Mouse (Mus musculus) MEL (cell line): ENCODE results near the gene Kansl3. TPM values are rescaled to one million over a fixed set of nuclear protein-coding genes. Genes with fewer than 3 reads are reported as not detected.

ENCODE experiments used
- DNase-seq: peaks from one replicate; pipeline ENCODE4 v3.0.0; 2011; ENCODE audit warnings: low read depth, low spot score
- H3K27ac ChIP-seq: 2 replicates; pipeline ENCODE4 v1.5.1; 2012; ENCODE audit warnings: low read depth, mild to moderate bottlenecking, control low read depth, low read length, moderate library complexity; ENCODE audit not compliant: control insufficient read depth
- H3K27me3 ChIP-seq, 2 experiments: fragments of 150-350 bp in 1 of 2; sonication (generic) in 1 of 2; 2 replicates each; pipeline ENCODE4 v1.6.1; 2012; ENCODE audit warnings: low read length in 2 of 2, mild to moderate bottlenecking in 2 of 2, improper control_type of control experiment in 1 of 2, moderate library complexity in 1 of 2; ENCODE audit not compliant: insufficient read depth in 2 of 2, control insufficient read depth in 1 of 2
- H3K36me3 ChIP-seq, 2 experiments: 2 replicates each; pipeline ENCODE4 v1.6.1; 2012 to 2014; ENCODE audit warnings: low read length in 2 of 2, improper control_type of control experiment in 1 of 2, inconsistent platforms in 1 of 2, mild to moderate bottlenecking in 1 of 2; ENCODE audit not compliant: insufficient read depth in 2 of 2, control insufficient read depth in 1 of 2
- H3K4me1 ChIP-seq, 2 experiments: fragments of 150-350 bp in 1 of 2; sonication (generic) in 1 of 2; 2 replicates each; pipeline ENCODE4 v1.6.1; 2012; ENCODE audit warnings: low read length in 2 of 2, improper control_type of control experiment in 1 of 2, mild to moderate bottlenecking in 1 of 2; ENCODE audit not compliant: insufficient read depth in 2 of 2, control insufficient read depth in 1 of 2
- H3K4me3 ChIP-seq, 2 experiments: fragments of 150-350 bp in 1 of 2; sonication (generic) in 1 of 2; 2 replicates each; pipeline ENCODE4 v1.5.1; 2012; ENCODE audit warnings: low read depth in 2 of 2, low read length in 2 of 2, mild to moderate bottlenecking in 2 of 2, moderate library complexity in 2 of 2, control low read depth in 1 of 2, improper control_type of control experiment in 1 of 2; ENCODE audit not compliant: control insufficient read depth in 1 of 2, insufficient read depth in 1 of 2
- H3K79me2 ChIP-seq: 2 replicates; pipeline ENCODE4 v1.6.1; 2012; ENCODE audit warnings: mild to moderate bottlenecking, low read length, moderate library complexity; ENCODE audit not compliant: control insufficient read depth, poor library complexity, insufficient read depth
- H3K9ac ChIP-seq: 2 replicates; pipeline ENCODE4 v1.6.1; 2012; ENCODE audit warnings: low read depth, mild to moderate bottlenecking, control low read depth, low read length, moderate library complexity; ENCODE audit not compliant: control insufficient read depth, poor library complexity, severe bottlenecking
- H3K9me3 ChIP-seq: fragments of 150-350 bp; sonication (generic); replicated peaks from 2 replicates; pipeline ENCODE4 v1.6.1; 2012; ENCODE audit warnings: mild to moderate bottlenecking, low read length, improper control_type of control experiment, moderate library complexity; ENCODE audit not compliant: insufficient read depth
- MAX ChIP-seq: IDR thresholded peaks from 2 replicates; pipeline ENCODE4 v1.6.1; 2011; ENCODE audit warnings: low read length, improper control_type of control experiment
- polyA plus RNA-seq, 2 experiments: library from polyadenylated mRNA; stranded (reverse) in 1 of 2; unstranded in 1 of 2; fragments of >175 nt in 1 of 2; fragments of >200 nt in 1 of 2; gene quantifications; 2 replicates each; pipeline versions ENCODE4 v1.2.1 to v1.2.4; 2012; ENCODE audit warnings: low replicate concordance in 2 of 2, low read depth in 1 of 2; ENCODE audit not compliant: insufficient read length in 2 of 2, insufficient read depth in 1 of 2, missing spikeins in 1 of 2
- total RNA-seq: library from RNA; depleted of rRNA; stranded (reverse); fragments of 300-350 nt; gene quantifications from 2 replicates; pipeline ENCODE4 v1.2.3, GENCODE M21; 2012; rRNA removed

Gene Kansl3
- total and polyA plus RNA-seq, 3 experiments, result 29.0 to 55.4 (median 45.6) TPM

DNA sequence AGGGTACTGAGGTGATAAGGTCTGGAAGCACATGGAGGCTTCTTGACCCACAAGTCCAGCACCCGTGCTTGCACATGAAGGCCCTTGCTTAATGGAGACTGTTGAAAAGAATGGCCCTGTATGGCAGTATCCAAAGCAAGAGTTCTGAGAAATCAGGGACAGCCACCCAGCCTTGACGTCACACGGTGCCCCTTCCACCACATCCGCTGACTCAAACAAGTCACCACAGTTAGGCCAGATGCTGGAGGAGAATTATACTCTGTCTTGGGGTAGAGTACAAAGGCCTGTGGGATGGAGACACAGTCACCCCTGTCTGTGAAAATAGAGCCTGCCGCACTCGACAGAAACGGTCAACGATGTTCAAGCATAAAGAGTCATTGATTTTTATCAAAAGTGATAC is 75.5 kb downstream of the Kansl3 start:
- no peak overlapping the region for H3K9ac ChIP-seq
- no peaks in the 10 kb centered on the region for H3K4me1 ChIP-seq
- no peak for DNase-seq
- no peak overlapping the region for H3K4me3 ChIP-seq
- H3K27me3 ChIP-seq, result peaks cover 0 to 3% of the 10 kb centered on the region in 2 experiments; a peak in 1 of 4 replicates
- no peak for TF ChIP-seq MAX
- no peaks in the 10 kb centered on the region for H3K9me3 ChIP-seq
- H3K27ac ChIP-seq, result no peak overlapping the region
- no peaks in the 10 kb centered on the region for H3K36me3 ChIP-seq
- H3K79me2 ChIP-seq, result no peaks in the 10 kb centered on the region

Other genes starting within 250 kb of the Kansl3 start
- 40.0 and 47.9 TPM in 2 replicates for gene Uggt1, start 124.5 kb downstream of the Kansl3 start, total RNA-seq
- gene Uggt1, start 124.5 kb downstream of the Kansl3 start, polyA plus RNA-seq, result 10 to 100 TPM; 33.8 to 98.3 TPM
- gene Neurl3, start 94.5 kb downstream of the Kansl3 start, total RNA-seq, result 0.92 and 1.3 TPM in 2 replicates
- 1 to 10 TPM in 1 of 2 experiments, not detected in 1; 3.3 TPM for gene Neurl3, start 94.5 kb downstream of the Kansl3 start, polyA plus RNA-seq
- gene Arid5a, start 61.4 kb downstream of the Kansl3 start, total RNA-seq, result 4.2 and 6.4 TPM in 2 replicates
- gene Arid5a, start 61.4 kb downstream of the Kansl3 start, polyA plus RNA-seq, result 1 to 10 TPM in 1 of 2 experiments, not detected in 1; 9.0 TPM
- gene Fer1l5, start 3.1 kb upstream of the Kansl3 start, total RNA-seq, result 0.13 TPM in 1 of 2 replicates, not detected in the other
- 1 to 10 TPM in 1 of 2 experiments, not detected in 1; 2.3 TPM for gene Fer1l5, start 3.1 kb upstream of the Kansl3 start, polyA plus RNA-seq
- 6.1 and 7.0 TPM in 2 replicates for gene Lman2l, start 76.1 kb upstream of the Kansl3 start, total RNA-seq
- 10 to 100 TPM in 1 of 2 experiments, not detected in 1; 19.7 TPM for gene Lman2l, start 76.1 kb upstream of the Kansl3 start, polyA plus RNA-seq
- gene Cnnm4, start 102.4 kb upstream of the Kansl3 start, total RNA-seq, result 7.8 and 8.1 TPM in 2 replicates
- gene Cnnm4, start 102.4 kb upstream of the Kansl3 start, polyA plus RNA-seq, result 1 to 10 TPM in 1 of 2 experiments, not detected in 1; 8.5 TPM
- gene Cnnm3, start 142.7 kb upstream of the Kansl3 start, total RNA-seq, result 3.8 and 4.2 TPM in 2 replicates
- gene Cnnm3, start 142.7 kb upstream of the Kansl3 start, polyA plus RNA-seq, result 1 to 10 TPM in 1 of 2 experiments, not detected in 1; 9.9 TPM
- 2.0 and 2.9 TPM in 2 replicates for gene Ankrd23, start 167.7 kb upstream of the Kansl3 start, total RNA-seq
- 1 to 10 TPM in 1 of 2 experiments, not detected in 1; 3.7 TPM for gene Ankrd23, start 167.7 kb upstream of the Kansl3 start, polyA plus RNA-seq
- not detected in 2 replicates for gene Gm42417, start 170.2 kb upstream of the Kansl3 start, total RNA-seq
- under 1 TPM in 1 of 2 experiments, not detected in 1; 0.74 TPM for gene Gm42417, start 170.2 kb upstream of the Kansl3 start, polyA plus RNA-seq
- gene Ankrd39, start 178.3 kb upstream of the Kansl3 start, total RNA-seq, result 8.8 and 9.7 TPM in 2 replicates
- gene Ankrd39, start 178.3 kb upstream of the Kansl3 start, polyA plus RNA-seq, result 10 to 100 TPM in 1 of 2 experiments, not detected in 1; 14.4 TPM
- 0.19 and 0.33 TPM in 2 replicates for gene Sema4c, start 189.2 kb upstream of the Kansl3 start, total RNA-seq
- 1 to 10 TPM in 1 of 2 experiments, not detected in 1; 1.4 TPM for gene Sema4c, start 189.2 kb upstream of the Kansl3 start, polyA plus RNA-seq